Mouse (Mus musculus): ENCODE measurements around the gene Srsf12. TPM values are rescaled to one million over a fixed set of nuclear protein-coding genes. Genes with fewer than 3 reads are reported as not detected.
A peak's percentile ranks its signal among the peaks of the same experiment; 100 is the strongest.

Srsf12 gene
- polyA plus RNA-seq (2015; fragmentation: Nextera tagmentation; extraction: Ambion mirVana) = 4.7 and 5.1 TPM in 2 replicates

DNA sequence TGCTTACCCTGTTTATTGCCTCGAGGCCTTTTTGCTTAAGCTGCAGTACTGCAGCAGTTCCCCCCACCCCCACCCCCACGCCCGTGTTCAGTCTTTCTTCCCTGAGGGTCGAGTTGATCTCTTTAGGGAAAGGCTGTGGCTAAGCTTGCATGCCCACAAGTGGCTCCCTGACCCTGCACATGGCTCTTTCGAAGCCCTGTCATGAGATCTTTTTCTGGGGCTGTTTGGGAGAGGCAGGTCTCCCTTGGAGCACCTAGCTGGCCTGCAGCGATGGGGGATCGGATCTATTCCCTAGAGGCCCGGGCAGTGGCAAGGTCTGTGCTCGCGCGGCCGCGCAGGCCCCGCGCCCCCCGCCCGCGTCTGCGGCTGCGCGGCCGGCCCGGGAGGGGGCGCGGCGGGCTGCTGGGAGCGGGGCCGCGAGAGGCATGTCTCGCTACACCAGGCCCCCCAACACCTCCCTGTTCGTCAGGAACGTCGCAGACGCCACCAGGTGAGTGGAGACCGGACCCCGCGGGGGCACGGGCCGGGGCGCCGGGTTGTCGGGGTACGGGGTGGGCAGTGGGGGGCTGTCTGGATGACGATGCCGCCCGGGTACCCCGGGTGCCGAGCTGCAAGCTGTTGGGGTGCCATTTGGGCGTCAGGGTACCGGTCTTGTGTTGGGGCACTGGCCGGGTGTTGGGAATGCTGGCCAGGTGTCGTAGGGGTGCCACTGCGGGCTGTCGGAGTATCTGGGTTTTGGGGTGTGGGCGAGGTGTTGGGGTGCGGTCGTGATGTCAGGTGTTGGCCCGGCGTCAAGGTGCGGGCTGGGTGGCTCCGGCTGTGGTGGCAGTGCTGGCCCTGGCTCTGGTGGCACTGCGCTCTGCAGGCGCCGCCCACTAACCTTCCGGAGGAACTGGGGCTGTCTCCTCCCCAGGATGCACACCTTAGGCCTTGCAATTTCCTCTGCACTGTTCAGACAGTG lies at the start of gene Srsf12:
Gene Srsf12 (plus strand): TSS at position 111 of the 961 bp plus-strand sequence.
- WGBS = 2% methylated on average over 65 of the region's 65 CpGs
- peaks cover 3% of the 10 kb centered on the region; the same call in 1 of the 2 replicates for H3K27me3 ChIP-seq
- H3K4me3 ChIP-seq (replicated peaks) = peak within 1 kb of the TSS; percentile 66
- peak; percentile 80 for ATAC-seq (replicated peaks; ENCODE audit: low FRiP score)
- peaks cover 13% of the 10 kb centered on the region for H3K4me1 ChIP-seq
- 0 out of 2 replicates have a peak within 1 kb of the TSS, but pooled peaks have one; percentile 6 for H3K27ac ChIP-seq
- no peaks in the 10 kb centered on the region for H3K36me3 ChIP-seq
- no peaks in the 10 kb centered on the region for H3K9me3 ChIP-seq (replicated peaks)
- H3K9ac ChIP-seq = peak within 1 kb of the TSS; percentile 69
- H3K4me2 ChIP-seq = peak within 1 kb of the TSS; percentile 100

DNA sequence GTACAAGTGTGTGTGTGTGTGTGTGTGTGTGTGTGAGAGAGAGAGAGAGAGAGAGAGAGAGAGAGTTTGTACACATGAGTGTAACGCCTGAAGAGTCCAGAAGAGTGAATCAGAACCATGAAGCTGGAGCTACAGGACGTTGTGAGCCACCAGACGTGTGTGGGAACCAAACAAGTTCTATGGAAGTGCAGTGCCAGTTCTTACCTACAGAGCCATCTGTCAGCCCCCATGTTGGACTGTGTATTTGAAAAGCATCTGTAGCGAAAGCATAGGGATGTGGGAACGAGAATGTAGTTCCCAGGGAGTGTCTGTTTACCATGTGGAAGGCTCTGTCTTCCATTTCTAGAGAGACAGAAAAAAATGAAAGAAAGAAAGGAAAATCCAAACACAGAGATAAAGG lies 25.3 kb upstream of the Srsf12 start:
- no peak overlapping the region for H3K4me2 ChIP-seq
- no peaks in the 10 kb centered on the region for H3K36me3 ChIP-seq
- no peaks in the 10 kb centered on the region for H3K9me3 ChIP-seq (replicated peaks)
- no peak overlapping the region for H3K27ac ChIP-seq
- peaks cover 4% of the 10 kb centered on the region; the same call in 1 of the 2 replicates for H3K4me1 ChIP-seq
- no peak overlapping the region for H3K4me3 ChIP-seq (replicated peaks)
- 79% methylated on average over 5 of the region's 5 CpGs for WGBS
- peaks cover 13% of the 10 kb centered on the region; the same call in 1 of the 2 replicates for H3K27me3 ChIP-seq
- no peak overlapping the region for H3K9ac ChIP-seq
- no peak for ATAC-seq (replicated peaks; ENCODE audit: low FRiP score)

DNA sequence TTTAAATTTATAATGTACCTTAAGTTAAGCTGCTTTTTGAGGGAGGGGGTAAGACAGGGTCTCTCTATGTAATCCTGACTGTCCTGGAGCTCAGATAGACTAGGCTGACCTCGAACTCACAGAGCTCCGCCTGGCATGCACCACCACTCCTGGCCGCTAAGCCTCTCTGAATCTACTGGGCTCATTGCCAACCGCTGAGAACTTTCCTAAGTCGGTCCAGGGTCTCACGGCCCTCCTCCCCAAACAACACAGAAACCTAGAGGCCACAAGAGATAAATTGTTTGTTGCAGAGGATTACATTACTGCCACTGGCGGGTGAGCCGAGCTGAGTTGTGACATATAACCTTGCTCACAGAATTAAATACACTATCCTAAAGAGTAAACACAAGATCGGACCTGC lies 20.6 kb upstream of the Srsf12 start:
- no peak for ATAC-seq (replicated peaks; ENCODE audit: low FRiP score)
- Histone ChIP-seq H3K4me1 (peaks cover 10% of the 10 kb centered on the region), H3K36me3 (no peaks in the 10 kb centered on the region), H3K4me3 (replicated peaks) (peak overlapping the region; percentile 72), H3K27ac (no peak overlapping the region), H3K9me3 (replicated peaks) (no peaks in the 10 kb centered on the region), H3K27me3 (peaks cover 15% of the 10 kb centered on the region; the same call in 1 of the 2 replicates), H3K9ac (no peak overlapping the region), H3K4me2 (peak overlapping the region; percentile 76)
- WGBS = 14% methylated on average over 9 of the region's 9 CpGs

DNA sequence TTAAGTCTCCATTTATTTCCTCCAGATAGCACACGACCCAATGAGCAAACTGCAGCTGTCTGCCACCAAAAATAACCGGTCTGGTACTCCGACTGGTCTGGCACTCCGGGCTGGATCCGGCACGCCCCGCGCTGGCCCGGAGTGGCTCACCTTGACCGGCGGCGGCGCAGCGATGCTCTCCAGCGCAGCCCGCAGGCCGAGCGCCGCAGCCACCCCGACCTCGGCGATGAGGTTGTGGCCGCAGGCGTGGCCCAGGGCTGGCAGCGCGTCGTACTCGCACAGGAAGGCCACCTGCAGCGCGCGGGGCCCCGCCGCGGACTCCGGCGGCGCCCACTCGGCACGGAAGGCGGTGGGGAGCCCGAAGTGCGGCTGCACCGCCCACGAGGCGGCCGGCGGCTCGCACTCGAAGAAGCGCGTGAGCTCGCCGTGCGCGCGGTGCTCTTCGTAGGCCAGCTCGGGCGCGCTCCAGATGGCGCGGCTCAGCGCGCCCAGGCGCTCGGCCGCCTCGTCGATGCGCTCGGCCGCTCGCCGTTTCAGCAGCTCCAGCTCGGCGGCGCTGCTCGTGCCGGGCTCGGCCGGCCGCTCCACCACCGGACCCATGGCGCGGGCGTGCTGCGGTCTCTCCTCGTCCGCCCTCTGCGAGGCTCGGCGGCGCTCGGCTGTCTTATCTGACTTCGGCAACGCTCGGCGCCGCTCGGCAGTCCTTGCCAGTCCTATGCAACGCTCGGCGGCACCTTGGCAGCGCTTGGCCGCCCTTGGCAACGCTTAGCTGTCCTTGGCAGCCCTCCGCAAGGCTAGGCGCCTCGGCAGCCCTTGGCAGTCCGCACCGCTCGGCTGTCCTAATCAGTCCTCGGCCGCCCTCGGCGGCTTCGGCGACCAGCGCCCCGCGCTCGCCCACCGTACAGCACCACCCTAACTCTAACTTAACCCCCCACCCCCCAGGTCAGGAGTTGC lies 19.7 kb upstream of the Srsf12 start:
- peak; percentile 95 for ATAC-seq (replicated peaks; ENCODE audit: low FRiP score)
- peak overlapping the region; percentile 76 for H3K4me2 ChIP-seq
- peak overlapping the region; percentile 66 for H3K9ac ChIP-seq
- H3K4me3 ChIP-seq (replicated peaks) = peak overlapping the region; percentile 72
- H3K27me3 ChIP-seq = peaks cover 15% of the 10 kb centered on the region; the same call in 1 of the 2 replicates
- no peaks in the 10 kb centered on the region for H3K36me3 ChIP-seq
- WGBS = under 1% methylated on average over 109 of the region's 123 CpGs
- H3K27ac ChIP-seq = peak overlapping the region; percentile 86
- no peaks in the 10 kb centered on the region for H3K9me3 ChIP-seq (replicated peaks)
- peaks cover 10% of the 10 kb centered on the region for H3K4me1 ChIP-seq

DNA sequence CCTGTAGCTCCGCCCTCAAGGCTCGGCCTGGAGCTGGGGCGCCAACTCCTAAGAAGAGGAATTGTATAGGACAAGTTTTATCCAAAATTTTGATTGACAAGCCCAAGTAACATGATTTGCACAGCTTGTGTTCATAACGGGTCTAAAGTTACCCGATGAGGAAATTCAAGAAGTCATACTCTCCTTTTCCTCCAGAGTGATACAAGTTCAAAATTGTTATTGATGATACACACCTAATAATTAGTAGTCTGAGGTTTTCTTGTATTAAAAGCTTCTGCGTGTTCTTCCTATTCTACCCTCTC lies 19.1 kb upstream of the Srsf12 start, which contains the start of gene Pm20d2:
Gene Pm20d2 (minus strand): TSS at position 3 of the 302 bp plus-strand sequence.
- Histone ChIP-seq H3K36me3 (no peaks in the 10 kb centered on the region), H3K27me3 (peaks cover 15% of the 10 kb centered on the region; the same call in 1 of the 2 replicates), H3K4me1 (peaks cover 10% of the 10 kb centered on the region), H3K4me3 (replicated peaks) (peak within 1 kb of the TSS; percentile 72), H3K9ac (peak within 1 kb of the TSS; percentile 66), H3K9me3 (replicated peaks) (no peaks in the 10 kb centered on the region), H3K27ac (peak within 1 kb of the TSS; percentile 86), H3K4me2 (peak within 1 kb of the TSS; percentile 76)
- 14% methylated on average over 6 of the region's 6 CpGs for WGBS
- no peak for ATAC-seq (replicated peaks; ENCODE audit: low FRiP score)

DNA sequence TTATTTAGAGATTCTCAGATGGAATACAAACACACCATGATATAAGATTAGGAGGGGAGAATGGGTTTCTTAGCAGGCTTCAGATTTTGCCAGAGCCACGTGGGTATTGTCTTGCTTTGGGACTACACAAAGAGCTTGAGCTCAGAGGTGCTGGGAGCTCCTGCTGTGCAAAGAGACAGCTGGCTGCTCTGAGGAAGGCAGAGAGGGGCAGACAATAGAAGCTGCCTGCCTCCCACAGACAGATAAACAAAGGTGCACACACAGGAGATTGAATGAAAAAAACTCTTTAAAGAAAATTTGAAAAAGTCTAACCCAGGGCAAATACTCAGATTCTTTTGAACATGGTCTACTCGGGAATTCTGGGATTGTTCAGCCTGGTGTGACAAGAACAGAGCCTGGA lies 10.7 kb upstream of the Srsf12 start:
- Histone ChIP-seq H3K9ac (no peak overlapping the region), H3K36me3 (no peaks in the 10 kb centered on the region), H3K9me3 (replicated peaks) (no peaks in the 10 kb centered on the region), H3K4me2 (no peak overlapping the region), H3K27me3 (no peaks in the 10 kb centered on the region), H3K4me1 (no peaks in the 10 kb centered on the region), H3K4me3 (replicated peaks) (no peak overlapping the region), H3K27ac (no peak overlapping the region)
- ATAC-seq (replicated peaks; ENCODE audit: low FRiP score) = no peak
- 26% methylated on average over 2 of the region's 2 CpGs for WGBS

DNA sequence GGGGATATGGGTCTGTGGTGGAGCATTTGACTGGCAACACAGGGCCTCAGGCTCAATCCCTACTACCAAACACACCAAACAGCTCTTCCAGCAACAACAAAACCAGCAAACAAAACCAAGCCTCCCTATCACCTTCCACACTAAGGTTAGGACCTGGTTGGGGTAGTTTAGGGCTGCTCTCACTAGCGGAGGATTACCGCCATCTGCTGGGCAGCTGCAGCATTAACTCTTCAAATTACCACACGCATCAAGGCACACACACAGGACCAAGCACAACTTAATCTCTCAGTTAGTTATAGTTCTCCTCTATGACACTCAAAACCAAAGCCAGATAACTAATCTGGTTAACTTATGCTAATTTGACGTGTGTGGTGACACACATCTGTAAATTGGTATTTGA lies 4.1 kb upstream of the Srsf12 start:
- WGBS = 6% methylated on average over 4 of the region's 4 CpGs
- Histone ChIP-seq H3K27me3 (peaks cover 3% of the 10 kb centered on the region; the same call in 1 of the 2 replicates), H3K27ac (no peak overlapping the region), H3K4me3 (replicated peaks) (no peak overlapping the region), H3K4me2 (no peak overlapping the region), H3K36me3 (no peaks in the 10 kb centered on the region), H3K9ac (no peak overlapping the region), H3K9me3 (replicated peaks) (no peaks in the 10 kb centered on the region), H3K4me1 (peaks cover 11% of the 10 kb centered on the region)
- no peak for ATAC-seq (replicated peaks; ENCODE audit: low FRiP score)

DNA sequence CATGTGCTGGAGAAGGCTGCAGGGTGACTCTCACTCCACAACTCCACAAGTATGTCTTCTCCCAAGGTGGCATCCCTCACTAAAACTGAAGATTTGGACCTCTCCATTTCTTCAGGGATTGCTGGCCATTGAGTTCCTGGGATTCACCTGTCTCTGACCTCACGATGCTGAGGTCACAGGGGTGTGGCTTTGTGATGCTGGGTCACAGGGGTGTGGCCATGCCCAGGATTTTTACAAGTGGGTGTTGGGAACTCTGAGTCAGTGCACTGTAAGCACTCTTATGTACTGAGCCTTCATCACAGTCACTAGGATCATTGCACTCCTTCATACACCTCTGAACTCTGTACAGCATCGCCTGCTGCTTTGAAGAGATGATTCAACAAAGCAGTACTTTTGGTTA lies 1.2 kb upstream of the Srsf12 start:
- Histone ChIP-seq H3K4me2 (no peak overlapping the region), H3K36me3 (no peaks in the 10 kb centered on the region), H3K9ac (no peak overlapping the region), H3K4me3 (replicated peaks) (no peak overlapping the region), H3K27me3 (peaks cover 3% of the 10 kb centered on the region; the same call in 1 of the 2 replicates), H3K27ac (no peak overlapping the region), H3K4me1 (peaks cover 13% of the 10 kb centered on the region), H3K9me3 (replicated peaks) (no peaks in the 10 kb centered on the region)
- no peak for ATAC-seq (replicated peaks; ENCODE audit: low FRiP score)
- 66% methylated on average over 2 of the region's 2 CpGs for WGBS

DNA sequence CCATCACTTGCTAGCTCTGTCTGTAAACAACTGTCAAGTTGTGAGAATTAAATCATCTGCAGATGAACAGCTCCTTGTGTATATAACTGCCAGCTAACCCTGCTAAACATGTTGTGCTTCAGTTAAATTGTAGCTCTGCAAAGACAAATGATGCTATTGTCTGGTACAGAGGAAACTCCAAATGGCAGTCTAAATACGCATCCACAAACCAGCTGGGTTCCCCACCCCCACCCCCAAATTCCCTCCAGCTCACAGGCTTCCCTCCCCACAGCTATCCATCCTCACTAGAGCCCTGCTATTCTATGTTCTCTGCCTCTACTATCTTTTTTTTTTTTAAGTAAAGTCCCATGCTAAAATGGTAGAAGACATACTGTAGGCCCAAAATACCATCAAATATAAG lies 13.1 kb downstream of the Srsf12 start:
- Histone ChIP-seq H3K9ac (no peak overlapping the region), H3K4me3 (replicated peaks) (no peak overlapping the region), H3K9me3 (replicated peaks) (no peaks in the 10 kb centered on the region), H3K36me3 (no peaks in the 10 kb centered on the region), H3K27ac (no peak overlapping the region), H3K4me1 (no peaks in the 10 kb centered on the region), H3K4me2 (no peak overlapping the region), H3K27me3 (no peaks in the 10 kb centered on the region)
- 57% methylated on average over 1 of the region's 1 CpGs for WGBS
- ATAC-seq (replicated peaks; ENCODE audit: low FRiP score) = no peak

DNA sequence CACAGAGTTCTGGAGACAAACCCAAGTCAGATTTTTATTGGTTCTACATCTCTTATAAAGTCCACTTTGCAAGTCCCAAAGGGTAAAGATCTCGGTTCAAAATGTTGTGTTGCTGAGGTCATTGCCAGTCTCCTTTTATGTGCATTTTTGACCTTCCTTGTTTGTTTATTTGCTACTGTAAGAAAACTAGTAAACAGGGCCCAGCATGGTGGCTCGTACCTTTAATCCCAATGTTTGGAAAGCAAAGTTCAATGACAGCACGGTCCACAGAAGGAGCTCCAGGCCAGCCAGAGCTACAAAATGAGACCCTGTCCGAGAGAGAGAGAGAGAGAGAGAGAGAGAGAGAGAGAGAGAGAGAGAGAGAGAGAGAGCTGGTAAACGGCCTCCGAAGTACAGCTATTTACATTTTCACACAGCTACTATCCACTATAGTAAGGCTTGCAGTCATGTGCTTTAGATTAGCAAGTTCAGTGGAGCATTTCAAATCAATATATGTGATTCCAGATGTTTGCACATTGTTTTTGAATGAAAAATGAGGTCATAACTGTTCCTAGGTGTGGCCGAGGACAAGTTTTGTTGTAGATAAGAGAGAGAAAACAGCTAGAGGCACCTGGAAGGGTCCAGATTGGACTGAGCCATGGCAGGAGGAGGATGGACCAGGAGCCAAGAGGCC lies 15.3 kb downstream of the Srsf12 start:
- H3K27ac ChIP-seq = no peak overlapping the region
- WGBS = 72% methylated on average over 7 of the region's 7 CpGs
- ATAC-seq (replicated peaks; ENCODE audit: low FRiP score) = no peak

DNA sequence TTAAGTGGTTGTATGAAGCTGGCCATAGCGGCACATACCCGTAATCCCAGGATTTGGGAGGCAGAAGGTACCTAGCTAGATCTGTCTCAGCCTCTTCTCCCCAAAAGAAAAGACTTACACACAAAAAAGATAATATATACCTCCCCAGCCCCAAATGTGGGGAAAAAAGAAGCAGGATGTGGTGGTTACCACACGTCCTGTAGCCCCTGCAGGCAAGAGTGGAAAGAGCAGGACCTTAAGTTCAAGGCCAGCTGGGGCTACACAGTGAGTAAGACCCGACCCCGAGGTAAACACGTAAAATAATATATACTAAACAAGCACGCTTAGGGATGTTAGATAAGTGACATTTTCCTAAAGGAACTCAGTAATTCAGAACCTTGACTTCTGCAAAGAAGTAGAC lies 18.4 kb downstream of the Srsf12 start:
- ATAC-seq (replicated peaks; ENCODE audit: low FRiP score) = no peak
- Histone ChIP-seq H3K9me3 (replicated peaks) (no peaks in the 10 kb centered on the region), H3K27me3 (no peaks in the 10 kb centered on the region), H3K4me2 (no peak overlapping the region), H3K9ac (no peak overlapping the region), H3K4me3 (replicated peaks) (no peak overlapping the region), H3K4me1 (no peaks in the 10 kb centered on the region), H3K36me3 (no peaks in the 10 kb centered on the region), H3K27ac (no peak overlapping the region)
- WGBS = 83% methylated on average over 7 of the region's 7 CpGs

More for the DNA sequence above, 15.3 kb downstream of the Srsf12 start:
- Histone ChIP-seq H3K9me3 (replicated peaks) (no peaks in the 10 kb centered on the region), H3K4me2 (no peak overlapping the region), H3K27me3 (no peaks in the 10 kb centered on the region), H3K9ac (no peak overlapping the region), H3K36me3 (no peaks in the 10 kb centered on the region), H3K4me1 (no peaks in the 10 kb centered on the region), H3K4me3 (replicated peaks) (no peak overlapping the region)

All from kidney, embryonic 15.5 days (tissue).